Mouse (Mus musculus): Measurements from ENCODE around the gene Ms4a4a.

DNA sequence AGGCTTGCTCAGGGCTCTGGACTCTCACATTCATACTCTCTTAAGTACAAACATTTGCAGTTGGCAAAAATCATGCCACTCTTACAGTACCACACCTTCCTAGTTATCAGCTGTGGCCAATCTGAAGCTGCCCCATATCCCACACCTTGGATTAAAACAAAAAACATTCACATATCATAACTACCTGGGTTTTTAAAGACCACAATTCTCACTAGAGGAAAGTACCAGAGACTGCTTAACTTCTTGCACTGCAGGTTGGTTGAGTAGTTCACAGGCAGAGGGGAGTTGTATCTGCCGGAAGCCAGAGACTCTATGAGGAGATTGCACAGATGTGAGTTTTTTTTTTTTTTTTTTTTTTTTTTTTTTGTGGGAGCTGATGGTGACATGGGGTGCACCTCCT is 38.8 kb downstream of the Ms4a4a start:
- TF ChIP-seq CTCF (IDR thresholded peaks at IDR 0.05; ENCODE audit: insufficient read depth, low read length) (no peak), POLR2A (IDR thresholded peaks at IDR 0.05; ENCODE audit: borderline replicate concordance, extremely low read depth, low read depth, low read length) (no peak)

Measured in lung, adult 2 months (tissue).